14 mouse cellular contexts compared by ENCODE assay signal in genomic region chr12:34774071-34774470, GRCm38 (mm10).
"Had no signal": no experiment of that assay in that cellular context is flagged by ENCODE, and none has a peak within 500 bp of the region (broad histone marks: within the 10 kb centered on the region; RNA-seq: fewer than 3 reads in every experiment).

No protein-coding gene starts in this region.

- DNase-seq: lung, adult 18-20 months; lung, embryonic 14.5 days; lung, postnatal 10 days; lung, postnatal 4 days; right cerebral cortex, postnatal 14 days; spleen, adult 18-20 months; thymus, adult 18-20 months; thymus, postnatal 36 days had no signal

- H3K4me1 ChIP-seq: liver, embryonic 12.5 days; midbrain, embryonic 13.5 days had no signal

- H3K9ac ChIP-seq: liver, embryonic 12.5 days; liver, embryonic 14.5 days; lung, embryonic 14.5 days; midbrain, embryonic 13.5 days; neural tube, embryonic 13.5 days had no signal

- H3K27me3 ChIP-seq: liver, embryonic 12.5 days; midbrain, embryonic 13.5 days; neural tube, embryonic 13.5 days had no signal

- ATAC-seq: liver, embryonic 12.5 days; midbrain, embryonic 13.5 days had no signal

- H3K9me3 ChIP-seq: liver, embryonic 12.5 days; midbrain, embryonic 13.5 days; neural tube, embryonic 13.5 days had no signal

- H3K4me2 ChIP-seq: liver, embryonic 12.5 days; lung, embryonic 14.5 days; midbrain, embryonic 11.5 days; midbrain, embryonic 13.5 days; neural tube, embryonic 13.5 days had no signal

- H3K36me3 ChIP-seq: liver, embryonic 12.5 days; midbrain, embryonic 13.5 days; neural tube, embryonic 13.5 days had no signal

- H3K4me3 ChIP-seq: liver, embryonic 12.5 days; midbrain, embryonic 13.5 days; myocyte; neural tube, embryonic 13.5 days had no signal

- H3K27ac ChIP-seq: liver, embryonic 12.5 days; liver, embryonic 14.5 days; midbrain, embryonic 13.5 days; neural tube, embryonic 13.5 days had no signal
